Mouse (Mus musculus) hindbrain, embryonic 14.5 days (tissue): ENCODE data around the gene Ap5s1. TPM values are rescaled to one million over a fixed set of nuclear protein-coding genes. Genes with fewer than 3 reads are reported as not detected.
"Not testable (repeated sequence)": the region's sequence is repeated elsewhere in the genome, so short reads cannot be mapped to it uniquely, and the experiment has no call there.

Source experiments
- ATAC-seq: fragments of 200-750 bp; cut with Nextera tagmentation; 2 replicates; pipeline ENCODE4 v1.8.0; 2017; ENCODE audit warnings: moderate number of reproducible peaks, mild to moderate bottlenecking, moderate TSS enrichment, moderate library complexity; ENCODE audit not compliant: low FRiP score
- DNase-seq: peaks from one replicate; pipeline ENCODE4 v3.0.0-alpha.2; 2015; ENCODE audit warnings: low spot score
- H3K27ac ChIP-seq: fragments of 300-500 bp; sonication (generic); 2 replicates; pipeline ENCODE4 v1.5.1; 2014; ENCODE audit warnings: mild to moderate bottlenecking, moderate library complexity
- H3K27me3 ChIP-seq: fragments of 300-500 bp; sonication (generic); 2 replicates; pipeline ENCODE4 v1.6.1; 2014; ENCODE audit warnings: mild to moderate bottlenecking, low read length, mixed read lengths; ENCODE audit not compliant: control insufficient read depth, insufficient read depth
- H3K36me3 ChIP-seq: fragments of 300-500 bp; sonication (generic); replicated peaks from 2 replicates; pipeline ENCODE4 v1.6.1; 2014; ENCODE audit not compliant: control insufficient read depth, insufficient read depth
- H3K4me1 ChIP-seq: fragments of 300-500 bp; sonication (generic); replicated peaks from 2 replicates; pipeline ENCODE4 v1.6.1; 2014; ENCODE audit warnings: antibody characterized with exemption, low read length, mixed read lengths; ENCODE audit not compliant: control insufficient read depth, insufficient read depth
- H3K4me2 ChIP-seq: fragments of 300-500 bp; sonication (generic); replicated peaks from 2 replicates; pipeline ENCODE4 v1.6.1; 2014; ENCODE audit warnings: mild to moderate bottlenecking, moderate library complexity
- H3K4me3 ChIP-seq: fragments of 300-500 bp; sonication (generic); replicated peaks from 2 replicates; pipeline ENCODE4 v1.5.1; 2014; ENCODE audit warnings: mild to moderate bottlenecking, low read length
- H3K9ac ChIP-seq: fragments of 300-500 bp; sonication (generic); 2 replicates; pipeline ENCODE4 v1.6.1; 2014
- H3K9me3 ChIP-seq: fragments of 300-500 bp; sonication (generic); 2 replicates; pipeline ENCODE4 v1.6.1; 2016; ENCODE audit warnings: low read length; ENCODE audit not compliant: control insufficient read depth
- WGBS: fragments of 180-500 bp; shearing (Covaris S2); extraction: QIAGEN DNeasy Blood & Tissue Kit; methylation state at CpG from one replicate; pipeline ENCODE4 v1.1.7; 2014; 5-methylcytosine and 5-hydroxymethylcytosine counted together
- polyA plus RNA-seq: library from polyadenylated mRNA; unstranded; fragments of >200 nt; fragmentation: Nextera tagmentation; extraction: Ambion mirVana; gene quantifications from 2 replicates; pipeline ENCODE4 v1.2.1, GENCODE M21; 2014

The Ap5s1 gene
- polyA plus RNA-seq, 1 experiment from 2014 or later = 39.7 TPM

GRCm38 (mm10) chr2:131226669-131227068, 19.8 kb downstream of the Ap5s1 start:
- H3K27me3 ChIP-seq, H3K4me3 ChIP-seq, H3K4me1 ChIP-seq, H3K9me3 ChIP-seq, H3K27ac ChIP-seq, DNase-seq, H3K36me3 ChIP-seq, H3K9ac ChIP-seq, H3K4me2 ChIP-seq, ATAC-seq: not testable (repeated sequence)
- 86% methylated on average over 2 of the region's 2 CpGs for WGBS

GRCm38 (mm10) chr2:131227243-131227642, 20.4 kb downstream of the Ap5s1 start:
- no peak overlapping the region for H3K27ac ChIP-seq
- no peak overlapping the region for H3K4me3 ChIP-seq
- no peaks in the 10 kb centered on the region for H3K9me3 ChIP-seq
- ATAC-seq = no peak
- H3K9ac ChIP-seq = no peak overlapping the region
- no peak for DNase-seq
- WGBS = 89% methylated on average over 3 of the region's 3 CpGs
- no peaks in the 10 kb centered on the region for H3K4me1 ChIP-seq
- no peaks in the 10 kb centered on the region for H3K36me3 ChIP-seq
- no peak overlapping the region for H3K4me2 ChIP-seq
- no peaks in the 10 kb centered on the region for H3K27me3 ChIP-seq

- H3K4me2 ChIP-seq = no peak overlapping the region
- 93% methylated on average over 2 of the region's 2 CpGs for WGBS
- H3K27ac ChIP-seq = no peak overlapping the region
- DNase-seq (no peak), ATAC-seq (no peak)
- no peak overlapping the region for H3K4me3 ChIP-seq
- H3K4me1 ChIP-seq = peaks cover 6% of the 10 kb centered on the region; the same call in 1 of the 2 replicates
- H3K36me3 ChIP-seq = no peaks in the 10 kb centered on the region
- no peaks in the 10 kb centered on the region for H3K9me3 ChIP-seq
- no peak overlapping the region for H3K9ac ChIP-seq
- no peaks in the 10 kb centered on the region for H3K27me3 ChIP-seq
Observed at GRCm38 (mm10) chr2:131232558-131232957, 25.7 kb downstream of the Ap5s1 start.

GRCm38 (mm10) chr2:131233307-131234126, 26.6 kb downstream of the Ap5s1 start, which contains the start of gene Mavs:
Gene Mavs, plus strand, starts transcription at chr2:131234063.
- ATAC-seq (peak; percentile 100), DNase-seq (peak; percentile 91)
- peak within 1 kb of the TSS; percentile 36 for H3K4me3 ChIP-seq
- no peak within 1 kb of the TSS for H3K27ac ChIP-seq
- no peaks in the 10 kb centered on the region for H3K9me3 ChIP-seq
- H3K9ac ChIP-seq = peak within 1 kb of the TSS; percentile 46
- H3K4me1 ChIP-seq = peaks cover 6% of the 10 kb centered on the region; the same call in 1 of the 2 replicates
- H3K36me3 ChIP-seq = no peaks in the 10 kb centered on the region
- peak within 1 kb of the TSS; percentile 72 for H3K4me2 ChIP-seq
- 9% methylated on average over 29 of the region's 29 CpGs for WGBS
- H3K27me3 ChIP-seq = no peaks in the 10 kb centered on the region

GRCm38 (mm10) chr2:131234127-131234650, 27.3 kb downstream of the Ap5s1 start:
- H3K4me1 ChIP-seq = peaks cover 6% of the 10 kb centered on the region; the same call in 1 of the 2 replicates
- no peaks in the 10 kb centered on the region for H3K27me3 ChIP-seq
- H3K4me3 ChIP-seq = peak overlapping the region; percentile 36
- DNase-seq (no peak), ATAC-seq (peak; percentile 19; the same call in 1 of the 2 replicates)
- H3K4me2 ChIP-seq = peak overlapping the region; percentile 72
- no peak overlapping the region for H3K27ac ChIP-seq
- WGBS = 12% methylated on average over 28 of the region's 28 CpGs
- H3K36me3 ChIP-seq = no peaks in the 10 kb centered on the region
- peak overlapping the region; percentile 41; the same call in 1 of the 2 replicates for H3K9ac ChIP-seq
- no peaks in the 10 kb centered on the region for H3K9me3 ChIP-seq

- 84% methylated on average over 7 of the region's 7 CpGs for WGBS
- no peak overlapping the region for H3K9ac ChIP-seq
- no peak for ATAC-seq
- no peaks in the 10 kb centered on the region for H3K36me3 ChIP-seq
- H3K27ac ChIP-seq = no peak overlapping the region
- peak overlapping the region; percentile 36; the same call in 1 of the 2 replicates for H3K4me3 ChIP-seq
- DNase-seq = no peak
- no peaks in the 10 kb centered on the region for H3K27me3 ChIP-seq
- H3K9me3 ChIP-seq = no peaks in the 10 kb centered on the region
- H3K4me1 ChIP-seq = peaks cover 6% of the 10 kb centered on the region; the same call in 1 of the 2 replicates
- peak overlapping the region; percentile 72 for H3K4me2 ChIP-seq
Observed at GRCm38 (mm10) chr2:131234970-131235635, 28.2 kb downstream of the Ap5s1 start.

- no peak for ATAC-seq
- Histone ChIP-seq H3K4me1 (no peaks in the 10 kb centered on the region), H3K36me3 (peaks cover 14% of the 10 kb centered on the region; the same call in 1 of the 2 replicates), H3K27ac (no peak overlapping the region), H3K9me3 (no peaks in the 10 kb centered on the region), H3K4me3 (no peak overlapping the region), H3K4me2 (no peak overlapping the region), H3K27me3 (no peaks in the 10 kb centered on the region), H3K9ac (no peak overlapping the region)
- DNase-seq = no peak
Observed at GRCm38 (mm10) chr2:131242180-131242579, 35.3 kb downstream of the Ap5s1 start.

GRCm38 (mm10) chr2:131242929-131243328, 36.1 kb downstream of the Ap5s1 start:
- Histone ChIP-seq H3K4me3 (no peak overlapping the region), H3K4me2 (no peak overlapping the region), H3K36me3 (peaks cover 14% of the 10 kb centered on the region; the same call in 1 of the 2 replicates), H3K9ac (no peak overlapping the region), H3K27ac (no peak overlapping the region), H3K27me3 (no peaks in the 10 kb centered on the region), H3K4me1 (no peaks in the 10 kb centered on the region), H3K9me3 (no peaks in the 10 kb centered on the region)
- WGBS = 91% methylated on average over 7 of the region's 7 CpGs
- ATAC-seq = no peak
- no peak for DNase-seq

- 34% methylated on average over 7 of the region's 7 CpGs for WGBS
- DNase-seq (peak; percentile 66), ATAC-seq (no peak)
- Histone ChIP-seq H3K9me3 (no peaks in the 10 kb centered on the region), H3K27me3 (no peaks in the 10 kb centered on the region), H3K9ac (no peak overlapping the region), H3K4me2 (no peak overlapping the region), H3K27ac (0 out of 2 replicates have a peak overlapping the region, but pooled peaks have one; percentile 9), H3K4me1 (no peaks in the 10 kb centered on the region), H3K4me3 (no peak overlapping the region), H3K36me3 (no peaks in the 10 kb centered on the region)
Observed at GRCm38 (mm10) chr2:131253681-131254328, 46.9 kb downstream of the Ap5s1 start.
